Mouse (Mus musculus): ENCODE data around the gene Zfp512b. TPM values are rescaled to one million over a fixed set of nuclear protein-coding genes. Genes with fewer than 3 reads are reported as not detected.

Zfp512b gene
- polyA plus RNA-seq, 1 experiment, result 9.8 TPM

DNA sequence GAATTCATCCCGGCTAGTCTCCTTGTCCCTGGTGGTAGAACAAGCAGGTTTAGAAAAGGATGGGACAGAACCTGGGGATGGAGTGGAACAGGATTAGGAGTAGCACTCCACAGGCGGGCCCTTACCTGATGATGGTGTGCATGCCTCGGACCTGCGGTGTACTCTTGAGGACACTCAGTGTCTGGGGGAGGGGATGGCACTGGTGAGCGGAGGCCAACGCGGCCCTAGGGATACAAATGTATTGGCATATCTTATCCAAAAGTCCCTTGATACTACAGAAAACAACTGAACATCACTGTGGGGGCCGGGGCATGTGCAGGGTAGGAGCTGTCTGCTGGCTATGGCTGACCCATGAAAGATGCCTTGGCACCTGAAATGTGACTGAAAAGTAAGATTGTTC, 22.2 kb downstream of the Zfp512b start:
- no peak overlapping the region for H3ac ChIP-seq (ENCODE audit: control insufficient read depth, insufficient read length, low read depth)
- TF ChIP-seq CTCF (IDR thresholded peaks at IDR 0.05; ENCODE audit: control insufficient read depth, insufficient read depth, insufficient read length), result no peak
- TF ChIP-seq MAX (IDR thresholded peaks at IDR 0.05), result no peak
- TF ChIP-seq FOSL1 (IDR thresholded peaks at IDR 0.05; ENCODE audit: insufficient read depth, low read length, poor library complexity, severe bottlenecking), result no peak
- no peak for TF ChIP-seq MYOG (IDR thresholded peaks at IDR 0.05; ENCODE audit: control insufficient read depth, extremely low read depth, insufficient read length)
- no peak for TF ChIP-seq MYOD1 (IDR thresholded peaks at IDR 0.05; ENCODE audit: control insufficient read depth, insufficient read length, low read depth)
- no peak for TF ChIP-seq USF1 (IDR thresholded peaks at IDR 0.05; ENCODE audit: low read depth)
- TF ChIP-seq CEBPB (IDR thresholded peaks at IDR 0.05; ENCODE audit: low read depth), result no peak
- no peaks in the 10 kb centered on the region for H3K36me3 ChIP-seq (ENCODE audit: control insufficient read depth, insufficient read depth)
- no peaks in the 10 kb centered on the region for H3K79me2 ChIP-seq (ENCODE audit: control insufficient read depth, insufficient read depth)
- no peaks in the 10 kb centered on the region for H3K27me3 ChIP-seq (ENCODE audit: control insufficient read depth, insufficient read depth, insufficient read length)
- no peak overlapping the region for H3K4me3 ChIP-seq (ENCODE audit: insufficient read depth, poor library complexity, severe bottlenecking)
- no peaks in the 10 kb centered on the region for H3K79me3 ChIP-seq (ENCODE audit: low read depth)

DNA sequence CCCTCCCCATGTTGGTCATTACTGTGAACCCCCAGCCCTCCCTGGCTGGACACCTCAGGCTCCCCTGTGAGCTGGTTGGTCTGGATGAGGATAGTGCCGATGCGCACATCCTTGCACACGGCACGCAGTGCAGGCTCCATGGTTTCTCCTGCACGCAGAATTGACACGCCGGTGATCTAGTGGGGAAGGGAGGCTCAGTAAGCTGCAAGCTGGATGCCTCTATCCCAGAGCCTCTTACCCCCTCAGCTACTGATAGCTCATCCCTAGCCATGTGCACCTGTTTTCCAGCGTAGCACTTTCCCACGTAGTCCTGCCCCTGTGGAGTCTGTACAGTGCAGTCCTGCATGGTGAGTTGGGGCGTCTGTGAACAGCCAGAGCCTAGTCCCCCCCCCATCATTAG, 22.7 kb downstream of the Zfp512b start:
- no peak overlapping the region for H3K4me3 ChIP-seq (ENCODE audit: insufficient read depth, poor library complexity, severe bottlenecking)
- H3K79me3 ChIP-seq (ENCODE audit: low read depth), result no peaks in the 10 kb centered on the region
- H3K36me3 ChIP-seq (ENCODE audit: control insufficient read depth, insufficient read depth), result no peaks in the 10 kb centered on the region
- no peaks in the 10 kb centered on the region for H3K79me2 ChIP-seq (ENCODE audit: control insufficient read depth, insufficient read depth)
- no peak overlapping the region for H3ac ChIP-seq (ENCODE audit: control insufficient read depth, insufficient read length, low read depth)
- H3K27me3 ChIP-seq (ENCODE audit: control insufficient read depth, insufficient read depth, insufficient read length), result no peaks in the 10 kb centered on the region
- TF ChIP-seq MYOG (IDR thresholded peaks at IDR 0.05; ENCODE audit: control insufficient read depth, extremely low read depth, insufficient read length) (no peak), USF1 (IDR thresholded peaks at IDR 0.05; ENCODE audit: low read depth) (no peak), MAX (IDR thresholded peaks at IDR 0.05) (no peak), FOSL1 (IDR thresholded peaks at IDR 0.05; ENCODE audit: insufficient read depth, low read length, poor library complexity, severe bottlenecking) (no peak), CEBPB (IDR thresholded peaks at IDR 0.05; ENCODE audit: low read depth) (no peak), CTCF (IDR thresholded peaks at IDR 0.05; ENCODE audit: control insufficient read depth, insufficient read depth, insufficient read length) (no peak), MYOD1 (IDR thresholded peaks at IDR 0.05; ENCODE audit: control insufficient read depth, insufficient read length, low read depth) (no peak)

DNA sequence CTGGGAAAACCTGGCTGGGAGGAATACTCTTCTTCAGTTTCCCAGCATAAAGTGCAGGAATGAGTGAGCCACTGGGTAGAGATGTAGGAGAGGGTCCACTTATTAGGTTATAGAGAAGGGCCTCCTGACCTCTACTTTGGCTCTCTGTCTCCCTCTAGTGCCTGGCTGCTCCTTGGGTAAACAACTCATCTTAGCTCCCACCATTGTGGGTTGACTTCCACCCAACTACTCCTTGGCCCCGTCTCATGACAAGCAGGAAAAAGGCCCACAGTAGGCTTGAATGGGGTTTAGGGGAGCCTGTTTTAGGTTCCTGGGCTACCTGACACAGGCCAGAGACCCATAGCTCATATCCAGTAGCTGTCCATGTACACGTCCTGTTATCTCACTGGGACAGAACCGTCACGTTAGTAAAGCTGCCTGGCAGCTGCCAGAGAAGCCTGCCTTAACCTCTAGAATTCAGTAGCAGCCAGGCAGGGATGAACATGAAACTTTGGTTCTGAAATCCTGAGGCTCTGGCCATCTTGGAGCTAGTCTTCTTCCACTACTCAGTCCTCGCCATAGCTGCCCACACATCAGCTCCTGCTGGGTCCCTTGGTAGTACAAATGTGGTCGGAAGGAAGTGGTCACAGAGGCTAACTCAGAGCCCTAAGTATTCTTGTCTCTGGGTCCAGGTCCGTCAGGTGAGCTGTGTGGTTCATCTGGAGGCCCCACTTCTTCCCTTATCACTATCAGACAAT, 24.2 kb downstream of the Zfp512b start:
- TF ChIP-seq FOSL1 (IDR thresholded peaks at IDR 0.05; ENCODE audit: insufficient read depth, low read length, poor library complexity, severe bottlenecking), result no peak
- no peak for TF ChIP-seq MYOG (IDR thresholded peaks at IDR 0.05; ENCODE audit: control insufficient read depth, extremely low read depth, insufficient read length)
- no peak for TF ChIP-seq MAX (IDR thresholded peaks at IDR 0.05)
- TF ChIP-seq MYOD1 (IDR thresholded peaks at IDR 0.05; ENCODE audit: control insufficient read depth, insufficient read length, low read depth), result no peak
- TF ChIP-seq CEBPB (IDR thresholded peaks at IDR 0.05; ENCODE audit: low read depth), result no peak
- TF ChIP-seq USF1 (IDR thresholded peaks at IDR 0.05; ENCODE audit: low read depth), result no peak
- TF ChIP-seq CTCF (IDR thresholded peaks at IDR 0.05; ENCODE audit: control insufficient read depth, insufficient read depth, insufficient read length), result peak; percentile 54

DNA sequence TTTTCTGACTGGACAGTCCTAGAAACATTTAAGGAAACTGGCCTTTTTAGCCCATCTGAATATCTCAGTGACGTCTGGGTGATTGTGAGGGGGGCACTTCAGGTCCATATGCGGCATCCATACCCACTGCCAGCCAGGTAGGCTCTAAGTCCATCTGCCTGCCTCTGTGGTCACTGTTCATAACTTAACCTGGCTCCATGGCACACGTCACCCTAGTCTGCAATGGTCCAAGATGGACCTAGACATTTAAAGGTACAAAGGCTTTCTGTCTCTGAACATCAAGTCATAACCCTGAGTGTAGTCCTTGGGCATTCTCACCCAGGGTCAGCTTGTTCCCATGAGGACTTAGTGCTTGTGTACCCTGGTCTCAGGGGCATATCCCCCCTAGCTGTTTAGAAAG, 25.3 kb downstream of the Zfp512b start:
- no peak overlapping the region for H3K4me3 ChIP-seq (ENCODE audit: insufficient read depth, poor library complexity, severe bottlenecking)
- TF ChIP-seq CEBPB (IDR thresholded peaks at IDR 0.05; ENCODE audit: low read depth) (no peak), MYOG (IDR thresholded peaks at IDR 0.05; ENCODE audit: control insufficient read depth, extremely low read depth, insufficient read length) (no peak), MAX (IDR thresholded peaks at IDR 0.05) (no peak), USF1 (IDR thresholded peaks at IDR 0.05; ENCODE audit: low read depth) (no peak), FOSL1 (IDR thresholded peaks at IDR 0.05; ENCODE audit: insufficient read depth, low read length, poor library complexity, severe bottlenecking) (no peak), MYOD1 (IDR thresholded peaks at IDR 0.05; ENCODE audit: control insufficient read depth, insufficient read length, low read depth) (no peak), CTCF (IDR thresholded peaks at IDR 0.05; ENCODE audit: control insufficient read depth, insufficient read depth, insufficient read length) (no peak)
- no peaks in the 10 kb centered on the region for H3K36me3 ChIP-seq (ENCODE audit: control insufficient read depth, insufficient read depth)
- no peaks in the 10 kb centered on the region for H3K79me2 ChIP-seq (ENCODE audit: control insufficient read depth, insufficient read depth)
- H3K79me3 ChIP-seq (ENCODE audit: low read depth), result no peaks in the 10 kb centered on the region
- no peak overlapping the region for H3ac ChIP-seq (ENCODE audit: control insufficient read depth, insufficient read length, low read depth)
- no peaks in the 10 kb centered on the region for H3K27me3 ChIP-seq (ENCODE audit: control insufficient read depth, insufficient read depth, insufficient read length)

More for the DNA sequence above, 24.2 kb downstream of the Zfp512b start:
- Histone ChIP-seq H3K79me2 (ENCODE audit: control insufficient read depth, insufficient read depth) (no peaks in the 10 kb centered on the region), H3K36me3 (ENCODE audit: control insufficient read depth, insufficient read depth) (no peaks in the 10 kb centered on the region), H3ac (ENCODE audit: control insufficient read depth, insufficient read length, low read depth) (no peak overlapping the region), H3K4me3 (ENCODE audit: insufficient read depth, poor library complexity, severe bottlenecking) (no peak overlapping the region), H3K79me3 (ENCODE audit: low read depth) (no peaks in the 10 kb centered on the region), H3K27me3 (ENCODE audit: control insufficient read depth, insufficient read depth, insufficient read length) (no peaks in the 10 kb centered on the region)

DNA sequence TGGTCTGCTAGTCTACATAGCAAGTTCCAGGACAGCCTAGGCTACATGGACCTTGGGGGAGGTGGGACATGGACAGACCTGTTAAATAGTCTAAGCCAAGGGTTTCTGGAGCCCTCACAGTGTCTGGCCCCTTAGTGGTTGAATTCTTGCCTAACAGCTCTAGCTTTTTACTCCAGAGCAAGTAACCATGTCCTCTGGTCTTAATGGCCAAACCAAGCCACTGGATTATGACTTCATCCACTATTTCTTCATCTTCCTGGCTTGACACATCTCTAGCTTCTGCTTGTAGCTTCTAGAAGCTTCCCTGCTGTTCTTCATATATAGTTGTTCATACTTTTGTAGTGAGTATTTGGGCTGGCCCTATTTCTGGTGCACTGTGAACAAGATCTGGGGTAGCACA, 38.8 kb downstream of the Zfp512b start:
- Histone ChIP-seq H3K36me3 (ENCODE audit: control insufficient read depth, insufficient read depth) (peaks cover 41% of the 10 kb centered on the region), H3ac (ENCODE audit: control insufficient read depth, insufficient read length, low read depth) (no peak overlapping the region), H3K4me3 (ENCODE audit: insufficient read depth, poor library complexity, severe bottlenecking) (no peak overlapping the region)

More for the DNA sequence above, 38.8 kb downstream of the Zfp512b start:
- Histone ChIP-seq H3K79me3 (ENCODE audit: low read depth) (no peaks in the 10 kb centered on the region), H3K79me2 (ENCODE audit: control insufficient read depth, insufficient read depth) (no peaks in the 10 kb centered on the region), H3K27me3 (ENCODE audit: control insufficient read depth, insufficient read depth, insufficient read length) (no peaks in the 10 kb centered on the region)
- TF ChIP-seq MAX (IDR thresholded peaks at IDR 0.05) (no peak), CTCF (IDR thresholded peaks at IDR 0.05; ENCODE audit: control insufficient read depth, insufficient read depth, insufficient read length) (no peak), MYOD1 (IDR thresholded peaks at IDR 0.05; ENCODE audit: control insufficient read depth, insufficient read length, low read depth) (no peak), FOSL1 (IDR thresholded peaks at IDR 0.05; ENCODE audit: insufficient read depth, low read length, poor library complexity, severe bottlenecking) (no peak), USF1 (IDR thresholded peaks at IDR 0.05; ENCODE audit: low read depth) (no peak), MYOG (IDR thresholded peaks at IDR 0.05; ENCODE audit: control insufficient read depth, extremely low read depth, insufficient read length) (no peak), CEBPB (IDR thresholded peaks at IDR 0.05; ENCODE audit: low read depth) (no peak)
